Mouse (Mus musculus) megakaryocyte-erythroid progenitor cell, adult 5-6 weeks (primary cell): ENCODE measurements around the gene Gm8947. TPM values are rescaled to one million over a fixed set of nuclear protein-coding genes. Genes with fewer than 3 reads are reported as not detected.
"Not testable (repeated sequence)": the region's sequence is repeated elsewhere in the genome, so short reads cannot be mapped to it uniquely, and the experiment has no call there.

Experiments
- ATAC-seq: replicated peaks from 2 replicates; pipeline ENCODE4 v1.8.0; 2016; ENCODE audit warnings: mild to moderate bottlenecking, inconsistent platforms; ENCODE audit not compliant: severe bottlenecking, poor library complexity, low FRiP score, low TSS enrichment
- total RNA-seq, 2 experiments: library from RNA; stranded (forward) in 1 of 2; stranded (reverse) in 1 of 2; fragments of 200-1000, 215-1000 nt in 1 of 2; fragments of >200 nt in 1 of 2; fragmentation: Nextera tagmentation in 1 of 2; gene quantifications; 2 replicates each; pipeline ENCODE4 v1.2.3; 2014 to 2017

The Gm8947 gene
- total RNA-seq, 2 experiments from 2014 or later: not detected

GRCm38 (mm10) chr1:151177937-151178271 is 14.3 kb upstream of the Gm8947 start:
- no peak for ATAC-seq

GRCm38 (mm10) chr1:151178505-151179083 is 13.6 kb upstream of the Gm8947 start:
- ATAC-seq: no peak

- peak; percentile 45 for ATAC-seq
Observed at GRCm38 (mm10) chr1:151180167-151180566, 12.0 kb upstream of the Gm8947 start.

DNA sequence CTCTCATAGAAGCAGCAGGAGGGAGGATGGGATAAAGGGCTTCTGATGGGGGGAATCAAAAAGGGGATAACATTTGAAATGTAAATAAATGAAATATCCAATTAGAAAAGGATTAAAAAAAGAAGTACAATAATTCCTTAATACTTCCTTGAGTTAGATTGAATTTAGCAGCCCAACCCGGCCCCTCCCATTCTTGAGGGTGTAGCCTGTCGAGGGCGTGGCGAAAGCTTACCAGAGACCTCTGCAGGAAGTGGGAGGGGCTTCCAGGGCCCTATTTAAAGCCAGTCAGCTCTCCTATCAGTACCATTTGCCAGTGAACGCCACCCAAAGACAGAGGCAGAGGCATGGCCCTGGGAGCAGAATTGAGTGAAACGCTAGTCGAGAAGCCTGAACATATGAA is 9.9 kb upstream of the Gm8947 start, which contains the start of gene Gm47985:
Gene Gm47985, plus strand, starts transcription at position 272 of the 400 bp plus-strand sequence.
- not testable (repeated sequence) for ATAC-seq

- ATAC-seq: not testable (repeated sequence)
Observed at GRCm38 (mm10) chr1:151186186-151186585, 6.0 kb upstream of the Gm8947 start.

GRCm38 (mm10) chr1:151186879-151187424 is 5.2 kb upstream of the Gm8947 start:
- peak; percentile 78 for ATAC-seq

DNA sequence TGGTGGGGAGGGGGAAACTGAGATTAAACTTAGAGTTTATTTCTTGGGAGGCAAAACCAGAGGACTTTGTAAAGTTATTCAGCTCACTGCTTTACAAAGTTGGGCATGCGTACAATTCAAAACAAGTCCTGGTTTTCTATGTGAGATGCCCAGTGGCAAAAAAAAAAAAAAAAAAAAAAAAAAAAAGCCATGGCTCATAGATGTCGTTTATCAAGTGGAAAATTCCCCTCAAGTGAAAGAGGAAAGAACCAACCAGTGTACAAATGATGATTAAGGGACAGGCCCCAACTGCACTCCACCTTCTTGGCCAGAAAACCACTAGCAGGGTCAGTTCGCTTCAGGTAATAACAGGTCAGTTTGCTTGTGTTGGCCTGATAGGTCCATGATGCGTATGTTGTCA is 3.7 kb upstream of the Gm8947 start:
- no peak for ATAC-seq

- ATAC-seq: not testable (repeated sequence)
Observed at GRCm38 (mm10) chr1:151192739-151193138, 563 bp downstream of the Gm8947 start.

GRCm38 (mm10) chr1:151195986-151196385 is 3.8 kb downstream of the Gm8947 start:
- not testable (repeated sequence) for ATAC-seq

GRCm38 (mm10) chr1:151196690-151197089 is 4.5 kb downstream of the Gm8947 start:
- peak; percentile 56 for ATAC-seq

GRCm38 (mm10) chr1:151198120-151198519 is 5.9 kb downstream of the Gm8947 start, which contains the start of gene Gm47995:
Gene Gm47995, plus strand, starts transcription at chr1:151198448.
- not testable (repeated sequence) for ATAC-seq

DNA sequence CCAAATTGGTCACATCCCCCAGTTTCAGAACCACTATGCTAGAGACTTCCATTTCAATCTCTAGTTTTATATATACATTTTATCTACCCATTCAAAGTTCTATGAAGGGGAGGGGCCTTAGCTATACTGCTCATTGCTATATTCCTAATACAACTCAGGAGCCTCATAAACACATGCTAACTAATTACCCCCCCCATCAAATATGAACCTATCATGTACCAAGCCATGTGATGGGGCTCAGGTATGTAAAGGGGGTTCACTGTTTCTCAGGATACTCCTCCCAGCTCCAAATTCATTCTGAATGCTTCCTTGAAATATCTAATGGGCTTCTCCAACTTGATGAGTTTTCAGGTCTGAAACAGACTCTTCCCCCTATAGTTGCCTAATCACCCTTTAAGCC is 8.4 kb downstream of the Gm8947 start:
- not testable (repeated sequence) for ATAC-seq

DNA sequence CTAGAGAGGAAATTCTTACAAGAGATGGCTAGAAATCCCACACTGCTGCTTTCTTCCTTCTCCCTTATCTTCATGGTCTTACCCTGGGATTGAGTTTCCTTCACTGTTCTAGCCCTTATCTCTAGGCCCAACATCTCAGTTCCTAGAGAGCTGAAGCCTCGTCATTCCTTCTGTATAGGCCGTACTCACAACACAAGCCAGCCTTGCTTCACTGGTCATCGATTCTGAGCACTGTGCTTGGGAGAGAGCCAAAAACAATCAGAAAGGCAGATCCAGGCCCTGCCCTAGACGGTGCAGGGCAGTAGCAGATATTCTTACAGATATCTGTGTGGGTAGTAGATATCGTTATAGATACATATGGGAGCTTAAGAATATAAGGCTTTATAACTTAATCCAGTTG is 10.6 kb downstream of the Gm8947 start:
- ATAC-seq: peak; percentile 79

DNA sequence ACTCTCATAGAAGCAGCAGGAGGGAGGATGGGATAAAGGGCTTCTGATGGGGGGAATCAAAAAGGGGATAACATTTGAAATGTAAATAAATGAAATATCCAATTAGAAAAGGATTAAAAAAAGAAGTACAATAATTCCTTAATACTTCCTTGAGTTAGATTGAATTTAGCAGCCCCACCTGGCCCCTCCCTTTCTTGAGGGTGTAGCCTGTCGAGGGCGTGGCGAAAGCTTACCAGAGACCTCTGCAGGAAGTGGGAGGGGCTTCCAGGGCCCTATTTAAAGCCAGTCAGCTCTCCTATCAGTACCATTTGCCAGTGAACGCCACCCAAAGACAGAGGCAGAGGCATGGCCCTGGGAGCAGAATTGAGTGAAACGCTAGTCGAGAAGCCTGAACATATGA is 11.6 kb downstream of the Gm8947 start, which contains the start of gene 3110040M04Rik:
Gene 3110040M04Rik, plus strand, starts transcription at position 304 of the 400 bp plus-strand sequence.
- ATAC-seq: not testable (repeated sequence)

DNA sequence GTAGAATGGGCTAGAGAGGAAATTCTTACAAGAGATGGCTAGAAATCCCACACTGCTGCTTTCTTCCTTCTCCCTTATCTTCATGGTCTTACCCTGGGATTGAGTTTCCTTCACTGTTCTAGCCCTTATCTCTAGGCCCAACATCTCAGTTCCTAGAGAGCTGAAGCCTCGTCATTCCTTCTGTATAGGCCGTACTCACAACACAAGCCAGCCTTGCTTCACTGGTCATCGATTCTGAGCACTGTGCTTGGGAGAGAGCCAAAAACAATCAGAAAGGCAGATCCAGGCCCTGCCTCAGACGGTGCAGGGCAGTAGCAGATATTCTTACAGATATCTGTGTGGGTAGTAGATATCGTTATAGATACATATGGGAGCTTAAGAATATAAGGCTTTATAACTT is 16.3 kb downstream of the Gm8947 start:
- peak; percentile 85 for ATAC-seq

DNA sequence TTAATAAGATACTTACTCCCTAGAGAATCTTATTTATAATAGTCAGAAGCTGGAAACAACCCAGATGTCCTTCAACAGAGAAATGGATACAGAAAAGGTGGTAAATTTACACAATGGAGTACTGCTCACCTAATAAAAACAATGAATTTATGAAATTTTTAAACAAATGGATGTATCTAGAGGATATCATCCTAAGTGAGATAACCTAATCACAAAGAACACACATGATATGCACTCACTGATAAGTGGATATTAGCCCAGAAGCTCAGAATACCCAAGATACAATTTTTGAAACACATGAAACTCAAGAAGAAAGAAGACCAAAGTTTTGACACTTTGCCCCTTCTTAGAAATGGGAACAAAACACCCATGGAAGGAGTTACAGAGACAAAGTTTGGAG is 16.8 kb downstream of the Gm8947 start:
- ATAC-seq: not testable (repeated sequence)

GRCm38 (mm10) chr1:151209824-151210355 is 17.7 kb downstream of the Gm8947 start, which contains the start of gene Gm47996:
Gene Gm47996, plus strand, starts transcription at chr1:151210131.
- 0 out of 2 replicates have a peak, but pooled peaks have one; percentile 48 for ATAC-seq

DNA sequence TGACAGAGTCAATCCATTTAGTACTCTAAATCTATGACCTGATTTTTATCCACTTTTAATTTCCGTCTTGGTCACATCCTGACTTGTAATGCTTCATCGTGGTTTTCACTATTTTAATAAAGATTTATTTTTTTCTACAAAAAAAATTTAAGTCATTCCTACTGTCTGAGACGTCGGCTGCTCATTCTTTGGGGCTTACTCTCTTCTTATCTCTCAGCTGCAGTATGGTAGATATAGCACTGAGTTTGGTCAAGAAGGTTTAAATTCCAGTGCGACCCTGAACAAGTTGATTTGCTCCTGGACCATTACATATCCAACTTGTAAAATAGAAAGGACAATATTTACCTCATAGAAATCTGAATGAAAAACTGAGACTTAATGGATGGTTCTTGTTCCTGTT is 19.5 kb downstream of the Gm8947 start:
- ATAC-seq: not testable (repeated sequence)

- no peak for ATAC-seq
Observed at GRCm38 (mm10) chr1:151214862-151215261, 22.7 kb downstream of the Gm8947 start.

DNA sequence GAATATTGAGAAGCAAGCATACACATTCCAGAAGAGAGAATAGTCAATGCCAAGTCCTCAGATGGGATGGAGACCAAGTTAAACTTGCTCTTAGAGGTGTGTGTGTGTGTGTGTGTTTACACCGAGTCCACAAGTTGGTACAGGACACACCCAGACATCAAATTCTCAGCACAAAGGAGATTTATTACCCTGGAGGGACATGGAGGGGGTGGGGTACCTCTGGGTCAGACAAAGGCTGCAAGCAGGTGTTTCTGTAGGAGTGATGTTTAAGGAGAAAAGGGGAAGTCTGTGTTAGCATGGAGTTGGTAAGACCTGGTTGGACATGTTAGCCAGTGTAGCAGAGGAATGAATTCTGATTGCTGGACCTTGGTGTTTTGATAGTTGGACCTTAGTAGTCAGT is 23.8 kb downstream of the Gm8947 start:
- no peak; the same call in 1 of the 2 replicates for ATAC-seq

- ATAC-seq: no peak
Observed at GRCm38 (mm10) chr1:151216417-151216816, 24.2 kb downstream of the Gm8947 start.
